Mouse (Mus musculus): ENCODE measurements around the gene Gm6096. TPM values are rescaled to one million over a fixed set of nuclear protein-coding genes. Genes with fewer than 3 reads are reported as not detected.

Gene Gm6096
- polyA plus RNA-seq, 1 experiment: 0.13 TPM

DNA sequence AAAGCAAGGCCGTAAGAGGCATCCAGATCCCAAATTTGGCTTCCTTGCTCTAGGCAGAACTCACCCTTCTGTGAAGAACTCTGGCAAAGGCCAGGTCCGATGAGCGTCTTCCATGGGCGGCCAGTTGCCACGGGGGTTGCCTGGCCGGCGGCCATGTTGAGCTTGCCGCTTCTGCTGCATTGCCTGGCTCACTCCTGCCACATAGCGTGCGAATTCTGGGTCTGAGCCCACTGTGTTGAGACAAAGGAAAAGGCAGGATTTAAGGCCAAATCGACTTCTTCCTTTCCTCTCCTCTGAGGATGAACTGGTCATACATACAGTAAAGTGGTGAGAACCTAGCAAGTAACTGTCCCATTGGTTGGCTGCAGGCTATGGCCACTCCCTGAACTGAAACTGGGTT lies 8.7 kb upstream of the Gm6096 start:
- TF ChIP-seq E2F4 (IDR thresholded peaks at IDR 0.05; ENCODE audit: insufficient read depth) (no peak), CEBPB (IDR thresholded peaks at IDR 0.05; ENCODE audit: insufficient read depth, poor library complexity, severe bottlenecking) (no peak), TCF12 (IDR thresholded peaks at IDR 0.05; ENCODE audit: insufficient read depth, poor library complexity, severe bottlenecking) (no peak), POLR2A (IDR thresholded peaks at IDR 0.05; ENCODE audit: insufficient read length, low read depth) (no peak)
- H3ac ChIP-seq (ENCODE audit: control insufficient read depth, insufficient read length): no peak overlapping the region
- H3K4me2 ChIP-seq (ENCODE audit: low read depth): no peak overlapping the region
- peaks cover 62% of the 10 kb centered on the region for H3K36me3 ChIP-seq (ENCODE audit: control insufficient read depth, insufficient read depth)
- H3K4me3 ChIP-seq: no peak overlapping the region
- H3K79me2 ChIP-seq (ENCODE audit: control insufficient read depth, insufficient read depth): no peaks in the 10 kb centered on the region
- H3K27me3 ChIP-seq (ENCODE audit: control insufficient read depth, insufficient read depth, insufficient read length): no peaks in the 10 kb centered on the region

DNA sequence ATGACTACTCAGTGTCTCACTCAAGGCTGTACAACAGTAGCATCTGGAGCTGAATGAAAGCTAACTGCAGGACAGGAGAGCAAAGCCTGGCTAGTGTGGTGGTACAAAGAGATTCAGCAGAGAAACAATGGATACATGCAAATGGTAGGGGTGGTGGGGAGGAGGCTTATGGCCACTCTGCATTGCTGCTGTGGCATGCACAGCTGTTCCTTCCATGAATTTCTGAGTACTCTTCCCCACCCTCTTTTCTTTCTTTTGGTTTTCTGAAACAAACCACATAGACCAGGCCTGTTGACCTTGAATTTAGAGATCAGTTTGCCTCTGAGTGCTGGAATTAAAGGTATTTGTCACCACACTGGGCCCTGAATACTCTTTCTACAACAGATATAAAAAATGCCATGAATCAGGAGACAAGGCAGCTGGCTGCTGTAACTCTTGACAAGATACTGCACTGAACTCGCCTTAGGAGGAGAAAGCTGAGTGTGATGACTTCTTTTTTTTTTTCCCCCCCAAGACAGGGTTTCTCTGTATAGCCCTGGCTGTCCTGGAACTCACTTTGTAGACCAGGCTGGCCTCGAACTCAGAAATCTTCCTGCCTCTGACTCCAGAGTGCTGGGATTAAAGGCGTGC lies 3.9 kb upstream of the Gm6096 start:
- no peak for TF ChIP-seq USF1 (IDR thresholded peaks at IDR 0.05; ENCODE audit: low read depth)
- TF ChIP-seq POLR2A (IDR thresholded peaks at IDR 0.05; ENCODE audit: insufficient read length, low read depth): no peak
- no peak for TF ChIP-seq SRF (IDR thresholded peaks at IDR 0.05; ENCODE audit: control insufficient read depth, insufficient read length, low read depth)
- no peak for TF ChIP-seq POLR2AphosphoS2 (IDR thresholded peaks at IDR 0.05; ENCODE audit: insufficient read length, low read depth)
- peak in 2 of 3 experiments; percentile 74 to 88 for TF ChIP-seq MYOD1 (IDR thresholded peaks at IDR 0.05; ENCODE audit: control insufficient read depth in 1 of 3, insufficient read length in 2 of 3, low read depth in 2 of 3)
- TF ChIP-seq MYOG (IDR thresholded peaks at IDR 0.05; ENCODE audit: control insufficient read depth in 1 of 3, insufficient read depth in 1 of 3, insufficient read length in 2 of 3, low read depth in 2 of 3): peak; percentile 48 to 91 (median 65)
- peak; percentile 30 for TF ChIP-seq TCF3 (IDR thresholded peaks at IDR 0.05; ENCODE audit: insufficient read length, low read depth)
- TF ChIP-seq E2F4 (IDR thresholded peaks at IDR 0.05; ENCODE audit: insufficient read depth): no peak
- no peak for TF ChIP-seq MAX (IDR thresholded peaks at IDR 0.05; ENCODE audit: low read depth)
- Histone ChIP-seq H3K36me3 (ENCODE audit: control insufficient read depth, insufficient read depth) (peaks cover 56% of the 10 kb centered on the region), H3K4me2 (ENCODE audit: low read depth) (no peak overlapping the region), H3K4me3 (no peak overlapping the region), H3K27me3 (ENCODE audit: control insufficient read depth, insufficient read depth, insufficient read length) (no peaks in the 10 kb centered on the region), H3K79me2 (ENCODE audit: control insufficient read depth, insufficient read depth) (no peaks in the 10 kb centered on the region), H3ac (ENCODE audit: control insufficient read depth, insufficient read length) (no peak overlapping the region)

DNA sequence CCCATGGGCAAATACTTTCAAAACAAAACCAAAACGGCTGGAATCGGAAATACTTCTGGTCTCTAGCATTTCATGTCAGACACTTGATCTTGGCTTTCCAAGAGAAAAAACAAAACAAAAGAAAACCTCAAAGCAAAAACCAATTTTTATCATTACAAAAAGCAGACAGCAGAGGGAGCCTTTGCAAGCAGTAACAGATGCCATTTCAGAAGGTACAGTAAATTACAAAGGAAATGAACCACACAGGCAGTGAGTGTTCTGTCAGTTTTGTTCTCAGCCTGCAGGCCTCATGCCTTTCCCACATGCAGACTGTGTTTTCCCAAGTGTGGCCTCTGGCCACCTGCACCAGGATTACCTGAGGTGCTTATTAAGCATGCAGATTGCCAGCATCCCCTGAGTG lies 1.2 kb downstream of the Gm6096 start:
- no peak overlapping the region for H3ac ChIP-seq (ENCODE audit: control insufficient read depth, insufficient read length)
- H3K79me2 ChIP-seq (ENCODE audit: control insufficient read depth, insufficient read depth): no peaks in the 10 kb centered on the region
- TF ChIP-seq MYOD1 (IDR thresholded peaks at IDR 0.05; ENCODE audit: control insufficient read depth in 1 of 3, insufficient read length in 2 of 3, low read depth in 2 of 3): no peak
- no peak for TF ChIP-seq MYOG (IDR thresholded peaks at IDR 0.05; ENCODE audit: control insufficient read depth in 1 of 3, insufficient read depth in 1 of 3, insufficient read length in 2 of 3, low read depth in 2 of 3)
- no peak for TF ChIP-seq REST (IDR thresholded peaks at IDR 0.05; ENCODE audit: insufficient read depth, insufficient read length)
- TF ChIP-seq CEBPB (IDR thresholded peaks at IDR 0.05; ENCODE audit: insufficient read depth, poor library complexity, severe bottlenecking): no peak
- TF ChIP-seq USF1 (IDR thresholded peaks at IDR 0.05; ENCODE audit: low read depth): no peak
- no peak for TF ChIP-seq MAX (IDR thresholded peaks at IDR 0.05; ENCODE audit: low read depth)
- no peak for TF ChIP-seq POLR2A (IDR thresholded peaks at IDR 0.05; ENCODE audit: insufficient read length, low read depth)
- no peak for TF ChIP-seq POLR2AphosphoS2 (IDR thresholded peaks at IDR 0.05; ENCODE audit: insufficient read length, low read depth)
- TF ChIP-seq TCF3 (IDR thresholded peaks at IDR 0.05; ENCODE audit: insufficient read length, low read depth): no peak
- no peak for TF ChIP-seq TCF12 (IDR thresholded peaks at IDR 0.05; ENCODE audit: insufficient read depth, poor library complexity, severe bottlenecking)
- TF ChIP-seq SRF (IDR thresholded peaks at IDR 0.05; ENCODE audit: control insufficient read depth, insufficient read length, low read depth): no peak
- H3K27me3 ChIP-seq (ENCODE audit: control insufficient read depth, insufficient read depth, insufficient read length): no peaks in the 10 kb centered on the region
- peaks cover 55% of the 10 kb centered on the region for H3K36me3 ChIP-seq (ENCODE audit: control insufficient read depth, insufficient read depth)
- no peak overlapping the region for H3K4me2 ChIP-seq (ENCODE audit: low read depth)
- no peak overlapping the region for H3K4me3 ChIP-seq

DNA sequence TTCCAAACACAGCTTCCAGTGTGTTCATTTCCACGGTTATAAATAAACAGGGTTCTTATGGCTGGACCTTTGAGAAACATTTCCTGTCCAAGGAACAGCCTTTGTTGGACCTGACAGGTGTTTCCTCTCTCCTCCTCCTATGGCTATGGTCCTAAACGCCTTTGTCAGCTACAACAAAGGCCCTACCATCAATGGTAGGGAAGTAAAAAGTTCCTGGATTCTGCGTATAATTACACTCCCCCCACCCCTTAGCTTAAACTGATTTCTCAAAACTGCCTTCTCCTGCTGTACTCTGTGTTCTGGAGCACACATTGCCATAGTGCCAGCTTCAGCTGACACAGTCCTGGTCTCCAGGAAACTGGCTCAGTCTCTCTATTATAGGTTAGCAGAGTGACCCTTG lies 4.3 kb downstream of the Gm6096 start:
- TF ChIP-seq MAX (IDR thresholded peaks at IDR 0.05; ENCODE audit: low read depth): no peak
- TF ChIP-seq TCF3 (IDR thresholded peaks at IDR 0.05; ENCODE audit: insufficient read length, low read depth): no peak
- TF ChIP-seq CEBPB (IDR thresholded peaks at IDR 0.05; ENCODE audit: insufficient read depth, poor library complexity, severe bottlenecking): no peak
- no peak for TF ChIP-seq MYOD1 (IDR thresholded peaks at IDR 0.05; ENCODE audit: control insufficient read depth in 1 of 3, insufficient read length in 2 of 3, low read depth in 2 of 3)
- TF ChIP-seq POLR2AphosphoS2 (IDR thresholded peaks at IDR 0.05; ENCODE audit: insufficient read length, low read depth): no peak
- TF ChIP-seq MYOG (IDR thresholded peaks at IDR 0.05; ENCODE audit: control insufficient read depth in 1 of 3, insufficient read depth in 1 of 3, insufficient read length in 2 of 3, low read depth in 2 of 3): no peak
- no peak for TF ChIP-seq USF1 (IDR thresholded peaks at IDR 0.05; ENCODE audit: low read depth)
- TF ChIP-seq TCF12 (IDR thresholded peaks at IDR 0.05; ENCODE audit: insufficient read depth, poor library complexity, severe bottlenecking): no peak
- no peak for TF ChIP-seq SRF (IDR thresholded peaks at IDR 0.05; ENCODE audit: control insufficient read depth, insufficient read length, low read depth)
- TF ChIP-seq REST (IDR thresholded peaks at IDR 0.05; ENCODE audit: insufficient read depth, insufficient read length): no peak
- no peak for TF ChIP-seq POLR2A (IDR thresholded peaks at IDR 0.05; ENCODE audit: insufficient read length, low read depth)
- no peak for TF ChIP-seq E2F4 (IDR thresholded peaks at IDR 0.05; ENCODE audit: insufficient read depth)
- no peak overlapping the region for H3K4me3 ChIP-seq

DNA sequence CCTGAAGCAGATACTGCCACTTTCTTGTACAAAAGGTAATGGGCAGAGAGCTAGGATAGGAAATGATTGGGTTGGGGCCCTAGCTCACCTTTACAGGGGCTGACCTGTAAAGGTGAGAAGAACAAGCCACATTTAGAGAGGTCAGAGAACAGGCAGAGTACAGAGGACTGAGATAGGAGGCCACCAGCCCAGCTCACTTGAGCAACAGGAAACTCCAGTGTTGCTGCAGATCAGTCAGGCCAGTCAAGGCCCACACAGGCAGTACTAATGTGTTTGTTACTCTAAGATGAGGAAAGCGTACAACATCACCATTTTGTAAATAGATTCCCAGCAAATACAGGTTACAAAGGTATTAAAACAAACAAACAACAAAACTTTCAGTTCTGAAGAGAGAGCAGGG lies 5.1 kb downstream of the Gm6096 start:
- TF ChIP-seq SRF (IDR thresholded peaks at IDR 0.05; ENCODE audit: control insufficient read depth, insufficient read length, low read depth) (no peak), E2F4 (IDR thresholded peaks at IDR 0.05; ENCODE audit: insufficient read depth) (no peak), MAX (IDR thresholded peaks at IDR 0.05; ENCODE audit: low read depth) (no peak), POLR2AphosphoS2 (IDR thresholded peaks at IDR 0.05; ENCODE audit: insufficient read length, low read depth) (no peak), USF1 (IDR thresholded peaks at IDR 0.05; ENCODE audit: low read depth) (no peak), TCF3 (IDR thresholded peaks at IDR 0.05; ENCODE audit: insufficient read length, low read depth) (no peak), CEBPB (IDR thresholded peaks at IDR 0.05; ENCODE audit: insufficient read depth, poor library complexity, severe bottlenecking) (no peak), REST (IDR thresholded peaks at IDR 0.05; ENCODE audit: insufficient read depth, insufficient read length) (no peak), MYOG (IDR thresholded peaks at IDR 0.05; ENCODE audit: control insufficient read depth in 1 of 3, insufficient read depth in 1 of 3, insufficient read length in 2 of 3, low read depth in 2 of 3) (no peak), POLR2A (IDR thresholded peaks at IDR 0.05; ENCODE audit: insufficient read length, low read depth) (no peak), MYOD1 (IDR thresholded peaks at IDR 0.05; ENCODE audit: control insufficient read depth in 1 of 3, insufficient read length in 2 of 3, low read depth in 2 of 3) (no peak), TCF12 (IDR thresholded peaks at IDR 0.05; ENCODE audit: insufficient read depth, poor library complexity, severe bottlenecking) (no peak)
- Histone ChIP-seq H3K4me3 (no peak overlapping the region), H3K27me3 (ENCODE audit: control insufficient read depth, insufficient read depth, insufficient read length) (no peaks in the 10 kb centered on the region), H3K79me2 (ENCODE audit: control insufficient read depth, insufficient read depth) (no peaks in the 10 kb centered on the region), H3K4me2 (ENCODE audit: low read depth) (no peak overlapping the region), H3K36me3 (ENCODE audit: control insufficient read depth, insufficient read depth) (peaks cover 75% of the 10 kb centered on the region), H3ac (ENCODE audit: control insufficient read depth, insufficient read length) (no peak overlapping the region)

More for the DNA sequence above, 4.3 kb downstream of the Gm6096 start:
- H3K4me2 ChIP-seq (ENCODE audit: low read depth): no peak overlapping the region
- peaks cover 71% of the 10 kb centered on the region for H3K36me3 ChIP-seq (ENCODE audit: control insufficient read depth, insufficient read depth)
- no peaks in the 10 kb centered on the region for H3K27me3 ChIP-seq (ENCODE audit: control insufficient read depth, insufficient read depth, insufficient read length)
- no peaks in the 10 kb centered on the region for H3K79me2 ChIP-seq (ENCODE audit: control insufficient read depth, insufficient read depth)
- no peak overlapping the region for H3ac ChIP-seq (ENCODE audit: control insufficient read depth, insufficient read length)
